Mouse (Mus musculus) limb, embryonic 10.5 days (tissue): ENCODE measurements around the gene Ngly1. TPM values are rescaled to one million over a fixed set of nuclear protein-coding genes. Genes with fewer than 3 reads are reported as not detected.
"Not testable (repeated sequence)": the region's sequence is repeated elsewhere in the genome, so short reads cannot be mapped to it uniquely, and the experiment has no call there.

Experiments
- DNase-seq: peaks from one replicate; pipeline ENCODE4 v3.0.0-alpha.2; 2017; ENCODE audit warnings: low spot score
- H3K27ac ChIP-seq: fragments of 300-500 bp; sonication (generic); 2 replicates; pipeline ENCODE4 v1.5.1; 2016; ENCODE audit warnings: mild to moderate bottlenecking
- H3K27me3 ChIP-seq: fragments of 300-500 bp; sonication (generic); 2 replicates; pipeline ENCODE4 v1.6.1; 2016; ENCODE audit warnings: low read depth, mild to moderate bottlenecking; ENCODE audit not compliant: poor library complexity, severe bottlenecking
- H3K36me3 ChIP-seq: fragments of 300-500 bp; sonication (generic); 2 replicates; pipeline ENCODE4 v1.6.1; 2016; ENCODE audit warnings: mild to moderate bottlenecking, moderate library complexity
- H3K4me1 ChIP-seq: fragments of 300-500 bp; sonication (generic); 2 replicates; pipeline ENCODE4 v1.6.1; 2016
- H3K4me3 ChIP-seq: fragments of 300-500 bp; sonication (generic); 2 replicates; pipeline ENCODE4 v1.5.1; 2016; ENCODE audit warnings: mild to moderate bottlenecking, moderate library complexity
- H3K9me3 ChIP-seq: fragments of 300-500 bp; sonication (generic); replicated peaks from 2 replicates; pipeline ENCODE4 v1.6.1; 2016; ENCODE audit warnings: mild to moderate bottlenecking
- WGBS: fragments of 180-500 bp; shearing (Covaris S2); methylation state at CpG from one replicate; pipeline ENCODE4 v1.1.7; 2016; 5-methylcytosine and 5-hydroxymethylcytosine counted together
- polyA plus RNA-seq: library from polyadenylated mRNA; unstranded; fragments of >200 nt; fragmentation: Nextera tagmentation; extraction: Ambion mirVana; gene quantifications from 2 replicates; pipeline ENCODE4 v1.2.1, GENCODE M21; 2016

Gene Ngly1
- polyA plus RNA-seq, 1 experiment from 2014 or later = 19.8 TPM

DNA sequence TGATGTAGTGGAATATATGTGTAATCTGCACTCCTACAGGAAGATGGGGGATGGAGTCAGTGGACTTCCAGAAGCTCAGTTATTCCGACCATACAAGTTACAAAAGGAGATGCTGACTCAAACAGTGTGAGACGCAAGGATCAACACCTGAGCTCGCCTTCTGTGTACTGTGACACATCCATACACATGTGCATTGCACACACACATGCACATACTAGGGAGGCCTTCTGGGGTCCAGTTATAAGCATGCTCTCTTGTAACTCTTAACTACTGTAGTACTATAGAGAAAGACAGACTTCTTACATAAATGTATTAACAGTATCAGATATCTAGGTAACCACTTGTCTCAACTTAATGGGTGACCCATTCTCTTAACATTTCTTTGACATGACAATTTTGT is 24.6 kb downstream of the Ngly1 start:
- H3K4me3 ChIP-seq = no peak overlapping the region
- no peaks in the 10 kb centered on the region for H3K4me1 ChIP-seq
- H3K36me3 ChIP-seq = no peaks in the 10 kb centered on the region
- DNase-seq = no peak
- WGBS = 93% methylated on average over 3 of the region's 3 CpGs
- no peaks in the 10 kb centered on the region for H3K27me3 ChIP-seq
- H3K27ac ChIP-seq = no peak overlapping the region
- no peaks in the 10 kb centered on the region for H3K9me3 ChIP-seq

DNA sequence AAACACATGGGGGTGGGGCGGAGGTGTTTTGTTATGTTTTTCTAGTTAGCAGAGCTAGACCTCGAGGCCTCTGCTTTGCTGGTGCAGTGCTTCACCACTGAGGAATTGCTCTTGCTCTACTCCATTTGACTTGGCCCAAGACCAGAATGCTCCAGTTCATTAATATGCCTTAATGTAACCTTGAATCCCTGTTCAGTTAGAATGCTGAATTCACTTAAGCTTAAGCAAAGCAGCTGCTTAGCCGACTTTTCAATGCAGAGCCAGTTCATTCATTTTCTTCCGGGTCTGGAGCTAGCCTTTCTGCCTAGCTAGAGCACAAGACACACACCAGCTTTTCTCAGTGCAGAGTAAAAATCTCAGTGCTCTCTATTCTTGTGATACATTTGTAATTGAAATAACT is 30.1 kb downstream of the Ngly1 start:
- Histone ChIP-seq H3K27me3 (no peaks in the 10 kb centered on the region), H3K9me3 (no peaks in the 10 kb centered on the region), H3K4me3 (no peak overlapping the region), H3K4me1 (no peaks in the 10 kb centered on the region), H3K36me3 (no peaks in the 10 kb centered on the region), H3K27ac (no peak overlapping the region)
- WGBS = 89% methylated on average over 4 of the region's 4 CpGs
- DNase-seq = no peak

DNA sequence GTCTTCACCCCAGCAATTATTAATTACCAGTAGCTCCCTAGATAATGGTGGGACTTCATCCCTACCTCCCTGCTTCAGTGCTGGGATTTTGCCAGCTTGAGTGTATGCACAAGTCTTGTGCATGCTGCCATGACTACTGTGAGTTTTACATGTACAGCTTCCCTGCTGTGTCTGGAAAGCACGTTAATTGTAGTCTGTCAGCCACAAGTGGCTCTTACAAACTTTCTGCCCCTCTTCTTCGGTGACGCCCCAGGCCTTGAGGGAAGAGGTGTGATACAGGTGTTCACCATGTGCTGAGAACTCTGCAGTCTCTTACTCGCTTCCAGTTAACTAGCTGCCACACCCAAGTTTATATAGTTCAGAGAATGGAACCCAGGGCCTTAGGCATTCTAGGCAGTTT is 34.9 kb downstream of the Ngly1 start:
- Histone ChIP-seq H3K36me3 (no peaks in the 10 kb centered on the region), H3K27me3 (no peaks in the 10 kb centered on the region), H3K4me3 (no peak overlapping the region), H3K9me3 (no peaks in the 10 kb centered on the region), H3K4me1 (no peaks in the 10 kb centered on the region), H3K27ac (no peak overlapping the region)
- WGBS = 72% methylated on average over 4 of the region's 4 CpGs
- no peak for DNase-seq

DNA sequence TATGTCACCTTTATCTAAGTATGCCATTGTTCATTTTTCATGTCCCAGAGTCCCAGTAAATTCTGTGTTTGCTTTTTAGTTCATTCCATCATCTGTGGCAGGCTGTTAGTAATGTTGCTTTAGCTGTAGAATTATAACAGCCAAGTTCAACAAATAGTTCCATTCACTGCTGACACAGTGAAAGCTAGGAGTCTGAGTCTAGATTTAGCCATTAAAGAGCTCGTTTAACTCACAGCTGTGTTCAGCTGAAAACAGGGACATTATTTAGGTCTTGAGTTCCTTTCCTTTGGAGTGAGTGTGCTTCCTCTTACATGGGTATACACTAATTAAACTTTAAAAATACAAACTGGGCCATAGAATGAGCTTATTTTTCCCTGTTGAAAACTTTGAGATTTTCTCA is 43.3 kb downstream of the Ngly1 start:
- no peaks in the 10 kb centered on the region for H3K36me3 ChIP-seq
- no peak overlapping the region; the same call in 1 of the 2 replicates for H3K27ac ChIP-seq
- H3K4me1 ChIP-seq = no peaks in the 10 kb centered on the region
- H3K27me3 ChIP-seq = no peaks in the 10 kb centered on the region
- 57% methylated on average over 1 of the region's 1 CpGs for WGBS
- no peak for DNase-seq
- H3K4me3 ChIP-seq = no peak overlapping the region
- H3K9me3 ChIP-seq = no peaks in the 10 kb centered on the region

DNA sequence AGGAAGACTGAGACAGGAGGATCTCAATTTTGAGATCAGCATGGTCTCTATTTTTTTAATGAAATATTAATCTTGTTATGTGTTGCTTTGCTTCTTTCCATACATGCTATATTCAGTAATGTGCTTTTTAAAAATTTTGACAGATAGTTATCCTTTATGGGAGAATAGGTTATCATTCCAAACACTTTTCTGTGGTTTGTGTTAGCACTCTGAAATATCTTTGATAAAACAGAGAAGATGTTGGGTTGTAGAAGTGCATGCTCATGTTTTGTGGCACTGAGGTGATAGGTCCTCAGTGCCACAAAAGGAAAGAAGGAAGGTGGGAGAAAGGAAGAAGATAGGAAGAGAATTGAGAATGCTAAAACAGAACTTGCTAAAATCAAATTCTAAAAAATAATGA is 43.9 kb downstream of the Ngly1 start:
- Histone ChIP-seq H3K4me3 (no peak overlapping the region), H3K27me3 (no peaks in the 10 kb centered on the region), H3K36me3 (no peaks in the 10 kb centered on the region), H3K27ac (no peak overlapping the region), H3K9me3 (no peaks in the 10 kb centered on the region), H3K4me1 (no peaks in the 10 kb centered on the region)
- no peak for DNase-seq

DNA sequence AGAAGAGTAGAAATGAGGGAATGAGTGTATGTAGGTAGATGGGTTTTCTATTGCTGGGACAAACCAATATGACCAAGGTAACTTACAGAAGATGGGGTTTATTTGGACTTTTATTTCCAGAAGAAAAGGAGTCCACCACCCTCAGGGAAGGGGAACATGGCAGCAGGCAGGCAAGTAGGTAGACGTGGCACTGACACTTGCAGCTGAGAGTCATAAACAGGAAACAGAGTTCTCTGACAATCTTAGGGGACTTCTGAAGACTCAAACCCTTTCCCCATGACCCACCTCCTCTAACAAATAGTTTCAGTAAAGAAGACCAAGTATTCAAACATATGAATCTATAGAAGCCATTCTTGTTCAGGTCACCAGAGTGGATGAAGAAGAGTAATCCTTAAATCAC is 44.8 kb downstream of the Ngly1 start:
- Histone ChIP-seq H3K4me1 (no peaks in the 10 kb centered on the region), H3K9me3 (no peaks in the 10 kb centered on the region), H3K4me3 (no peak overlapping the region), H3K27ac (no peak overlapping the region), H3K36me3 (no peaks in the 10 kb centered on the region), H3K27me3 (no peaks in the 10 kb centered on the region)
- WGBS = 91% methylated on average over 1 of the region's 1 CpGs
- DNase-seq = no peak

DNA sequence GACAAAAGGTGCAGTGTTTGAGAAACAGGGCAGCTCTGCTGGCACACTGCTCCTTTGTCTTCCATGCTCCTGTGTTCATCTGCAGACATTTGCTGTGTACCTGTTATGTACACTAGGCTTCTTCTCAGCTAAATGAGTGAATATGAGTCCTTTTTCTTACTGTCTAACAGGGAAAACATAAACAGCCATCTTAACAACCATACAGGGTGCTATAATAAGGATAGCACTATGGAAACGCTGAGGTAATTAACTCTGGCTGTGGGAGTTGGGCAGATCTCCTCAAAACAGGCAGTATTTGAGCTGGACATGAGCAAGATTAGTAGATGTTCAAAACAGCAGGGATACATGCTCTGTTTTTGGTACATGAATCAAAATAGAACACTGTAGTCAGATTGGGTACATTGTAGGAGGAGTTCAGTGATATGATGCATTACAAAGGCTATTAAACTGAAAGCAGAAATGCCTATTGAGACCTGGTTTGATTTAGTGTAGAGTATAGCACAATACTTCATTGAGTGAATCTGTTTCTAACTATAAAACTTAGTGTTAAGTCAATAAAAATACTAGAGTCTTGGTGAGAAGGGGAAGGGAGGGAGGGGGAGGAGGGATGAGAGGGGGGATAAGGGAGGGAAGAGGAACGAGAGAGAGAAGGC is 47.9 kb downstream of the Ngly1 start:
- Histone ChIP-seq H3K9me3 (no peaks in the 10 kb centered on the region), H3K27me3 (no peaks in the 10 kb centered on the region), H3K4me3 (no peak overlapping the region), H3K27ac (no peak overlapping the region; the same call in 1 of the 2 replicates), H3K36me3 (no peaks in the 10 kb centered on the region), H3K4me1 (no peaks in the 10 kb centered on the region)
- 69% methylated on average over 2 of the region's 2 CpGs for WGBS
- DNase-seq = no peak

DNA sequence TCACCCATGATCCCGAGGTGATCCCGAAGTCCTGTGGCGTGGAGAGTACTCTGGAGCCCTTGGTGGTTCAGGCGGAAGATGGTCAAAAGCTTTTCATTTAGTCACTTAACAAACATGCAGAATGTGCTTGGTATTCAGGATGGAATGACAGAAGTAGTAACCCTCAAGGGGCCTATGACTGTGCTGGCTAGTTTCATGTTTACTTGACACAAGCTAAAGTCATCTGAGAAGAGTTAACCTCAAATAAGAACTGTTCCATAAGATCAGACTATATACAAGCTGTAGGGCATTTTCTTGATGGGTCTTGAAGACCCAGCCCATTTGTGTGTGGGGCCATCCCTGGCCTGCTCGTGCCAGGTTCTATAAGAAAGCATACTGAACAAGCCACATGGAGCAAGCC is 52.7 kb downstream of the Ngly1 start:
- Histone ChIP-seq H3K4me3 (no peak overlapping the region), H3K4me1 (0 out of 2 replicates have a peak, but pooled peaks cover 3% of the 10 kb centered on the region), H3K27ac (no peak overlapping the region), H3K9me3 (no peaks in the 10 kb centered on the region), H3K36me3 (no peaks in the 10 kb centered on the region), H3K27me3 (no peaks in the 10 kb centered on the region)
- no peak for DNase-seq
- WGBS = 96% methylated on average over 5 of the region's 5 CpGs

DNA sequence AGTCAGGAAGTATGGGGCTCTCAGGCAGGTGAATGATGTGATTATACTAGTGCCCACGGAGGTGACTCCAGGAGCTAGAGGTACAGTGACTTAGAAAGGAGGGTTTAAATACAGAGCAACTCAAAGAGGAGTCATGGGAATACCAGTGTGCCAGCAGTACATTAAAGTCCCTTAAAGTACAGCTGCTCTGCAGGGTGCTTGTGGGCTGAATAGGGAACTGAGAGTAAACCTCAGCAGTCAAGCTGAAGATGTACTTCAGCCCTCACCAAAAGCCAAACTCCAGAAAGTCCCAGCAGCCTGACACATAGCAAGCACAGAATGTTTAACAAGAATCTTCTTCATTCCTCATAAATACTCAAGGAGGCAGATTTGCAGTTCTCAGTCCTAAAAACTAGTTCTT is 53.6 kb downstream of the Ngly1 start:
- Histone ChIP-seq H3K4me3 (no peak overlapping the region), H3K27ac (no peak overlapping the region), H3K9me3 (no peaks in the 10 kb centered on the region), H3K27me3 (no peaks in the 10 kb centered on the region), H3K4me1 (0 out of 2 replicates have a peak, but pooled peaks cover 3% of the 10 kb centered on the region), H3K36me3 (no peaks in the 10 kb centered on the region)
- WGBS = 52% methylated on average over 1 of the region's 1 CpGs
- no peak for DNase-seq

DNA sequence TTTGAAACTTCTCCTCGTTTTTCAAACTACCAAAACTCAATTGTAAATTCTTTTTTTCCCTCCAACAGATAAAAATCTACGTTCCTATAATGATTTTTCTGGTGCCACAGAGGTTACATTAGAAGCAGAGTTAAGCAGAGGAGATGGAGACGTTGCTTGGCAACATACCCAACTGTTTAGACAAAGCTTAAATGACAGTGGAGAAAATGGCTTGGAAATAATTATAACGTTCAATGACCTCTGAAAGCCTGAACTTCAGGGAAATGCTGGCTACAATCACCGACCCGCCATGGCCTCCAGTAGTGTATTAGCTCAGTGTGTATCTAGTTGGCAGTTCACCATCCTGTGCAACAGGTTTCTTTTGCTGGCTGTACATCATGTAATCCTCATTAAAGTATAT is 61.7 kb downstream of the Ngly1 start:
- Histone ChIP-seq H3K27ac (no peak overlapping the region), H3K4me3 (no peak overlapping the region), H3K27me3 (no peaks in the 10 kb centered on the region), H3K36me3 (no peaks in the 10 kb centered on the region), H3K9me3 (no peaks in the 10 kb centered on the region), H3K4me1 (peaks cover 5% of the 10 kb centered on the region; the same call in 1 of the 2 replicates)
- DNase-seq = no peak
- 80% methylated on average over 6 of the region's 6 CpGs for WGBS

DNA sequence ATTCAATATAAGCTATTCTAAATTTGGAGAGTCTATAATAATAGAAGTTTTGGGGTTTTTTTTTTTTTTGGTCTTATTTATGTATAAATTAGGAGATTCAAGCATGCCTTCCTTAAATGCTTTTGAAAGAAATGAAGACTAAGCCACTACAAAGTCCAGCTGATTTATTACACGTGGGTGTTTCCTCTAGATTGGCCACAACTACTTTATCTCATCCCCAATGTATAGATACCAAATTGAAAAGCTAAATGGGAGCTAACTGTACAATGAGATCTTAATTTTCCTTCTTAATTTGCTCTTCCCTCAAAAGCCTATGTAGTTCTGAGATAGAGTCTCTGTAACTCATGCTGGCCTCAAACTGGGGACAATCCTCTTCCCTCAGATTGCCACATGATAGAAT is 63.5 kb downstream of the Ngly1 start:
- no peak overlapping the region for H3K27ac ChIP-seq
- peaks cover 5% of the 10 kb centered on the region; the same call in 1 of the 2 replicates for H3K4me1 ChIP-seq
- H3K27me3 ChIP-seq = no peaks in the 10 kb centered on the region
- H3K4me3 ChIP-seq = no peak overlapping the region
- WGBS = 77% methylated on average over 1 of the region's 1 CpGs
- no peaks in the 10 kb centered on the region for H3K9me3 ChIP-seq
- DNase-seq = no peak
- no peaks in the 10 kb centered on the region for H3K36me3 ChIP-seq

DNA sequence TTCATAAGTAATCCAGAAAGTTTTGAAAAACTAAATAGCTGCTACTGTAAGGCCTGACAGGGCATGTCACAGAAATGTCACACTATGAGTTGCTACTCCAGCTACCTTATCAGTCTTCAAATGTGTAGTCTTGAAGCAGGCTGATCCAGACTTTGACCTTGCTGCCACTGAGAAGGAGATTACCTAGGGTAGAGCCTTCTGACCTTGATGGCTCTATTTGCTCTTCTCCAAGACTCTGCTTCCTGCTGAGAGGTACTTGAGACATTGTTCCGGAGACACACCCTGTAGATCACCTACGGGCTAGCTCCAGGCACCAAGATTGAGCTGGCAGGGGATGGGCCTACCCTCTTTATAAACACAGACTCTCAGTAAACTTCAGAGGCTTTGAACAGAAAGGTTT is 64.0 kb downstream of the Ngly1 start:
- not testable (repeated sequence) for H3K9me3 ChIP-seq, H3K4me1 ChIP-seq, H3K4me3 ChIP-seq, H3K36me3 ChIP-seq, H3K27me3 ChIP-seq, DNase-seq, H3K27ac ChIP-seq
- 79% methylated on average over 2 of the region's 2 CpGs for WGBS

DNA sequence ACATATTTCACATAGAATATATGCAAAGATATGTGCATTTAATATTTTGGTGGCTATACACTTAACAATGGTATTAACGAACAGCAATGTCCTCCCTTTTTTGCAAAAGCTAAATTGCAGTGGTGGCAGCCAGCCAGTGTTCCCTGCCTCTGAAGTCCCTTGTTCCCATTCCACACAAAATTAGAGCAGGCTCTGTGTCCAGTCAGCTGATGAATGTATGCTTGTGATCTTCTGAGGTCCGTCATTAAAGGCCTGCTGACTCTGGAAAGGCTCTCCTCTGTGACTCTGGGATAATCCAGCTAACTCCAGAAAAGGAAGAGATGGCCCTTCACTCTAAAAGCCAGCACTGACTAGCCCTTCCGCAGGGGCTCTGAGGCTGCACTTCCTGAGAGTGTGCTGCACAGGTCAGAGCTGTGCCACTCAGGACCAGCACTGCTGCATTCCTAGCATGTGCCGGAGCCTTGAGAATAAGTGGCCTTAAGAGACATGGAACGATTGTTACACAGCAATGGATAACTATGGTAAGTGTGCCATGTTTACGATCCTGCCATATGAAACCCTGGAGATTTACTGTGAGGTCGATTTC is 64.9 kb downstream of the Ngly1 start:
- peaks cover 5% of the 10 kb centered on the region; the same call in 1 of the 2 replicates for H3K4me1 ChIP-seq
- H3K36me3 ChIP-seq = no peaks in the 10 kb centered on the region
- H3K27me3 ChIP-seq = no peaks in the 10 kb centered on the region
- no peaks in the 10 kb centered on the region for H3K9me3 ChIP-seq
- 68% methylated on average over 7 of the region's 7 CpGs for WGBS
- DNase-seq = no peak
- no peak overlapping the region for H3K4me3 ChIP-seq
- H3K27ac ChIP-seq = no peak overlapping the region

DNA sequence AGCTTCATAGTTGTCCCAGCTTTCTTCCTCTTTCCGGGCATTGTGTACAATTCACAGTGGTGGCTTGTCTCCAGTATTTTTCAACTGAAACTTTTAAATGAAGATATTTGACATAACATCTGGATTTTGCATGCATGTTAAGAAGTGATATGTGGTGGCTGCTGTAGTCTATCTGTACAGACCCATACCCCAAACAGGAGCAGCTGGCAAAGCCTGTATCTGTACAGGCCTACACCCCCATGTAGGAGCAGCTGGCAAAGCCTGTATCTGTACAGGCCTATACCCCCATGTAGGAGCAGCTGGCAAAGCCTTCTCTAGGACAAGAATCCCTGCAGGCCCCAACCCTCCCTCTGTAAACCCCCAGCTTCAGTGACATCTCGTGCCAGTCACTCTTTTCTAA is 65.8 kb downstream of the Ngly1 start:
- Histone ChIP-seq H3K27me3 (no peaks in the 10 kb centered on the region), H3K4me1 (peaks cover 5% of the 10 kb centered on the region; the same call in 1 of the 2 replicates), H3K9me3 (no peaks in the 10 kb centered on the region), H3K4me3 (no peak overlapping the region), H3K27ac (no peak overlapping the region), H3K36me3 (no peaks in the 10 kb centered on the region)
- WGBS = 92% methylated on average over 2 of the region's 2 CpGs
- no peak for DNase-seq
